Mouse (Mus musculus) midbrain, embryonic 16.5 days (tissue): ENCODE data around the gene Padi1. TPM values are rescaled to one million over a fixed set of nuclear protein-coding genes. Genes with fewer than 3 reads are reported as not detected.

Source experiments
- ATAC-seq: fragments of 200-750 bp; cut with Nextera tagmentation; 2 replicates; pipeline ENCODE4 v1.8.0; 2017; ENCODE audit warnings: moderate TSS enrichment
- H3K27ac ChIP-seq: fragments of 300-500 bp; sonication (generic); 2 replicates; pipeline ENCODE4 v1.5.1; 2014; ENCODE audit warnings: mild to moderate bottlenecking, low read length, mixed read lengths
- H3K27me3 ChIP-seq: fragments of 300-500 bp; sonication (generic); 2 replicates; pipeline ENCODE4 v1.6.1; 2014; ENCODE audit warnings: low read depth, low read length, mixed read lengths; ENCODE audit not compliant: control insufficient read depth, insufficient read depth
- H3K36me3 ChIP-seq: fragments of 300-500 bp; sonication (generic); 2 replicates; pipeline ENCODE4 v1.6.1; 2014; ENCODE audit warnings: mild to moderate bottlenecking, low read length, moderate library complexity, mixed read lengths; ENCODE audit not compliant: control insufficient read depth, insufficient read depth
- H3K4me1 ChIP-seq: fragments of 300-500 bp; sonication (generic); 2 replicates; pipeline ENCODE4 v1.6.1; 2014; ENCODE audit warnings: mild to moderate bottlenecking, low read length, mixed read lengths; ENCODE audit not compliant: control insufficient read depth, insufficient read depth
- H3K4me2 ChIP-seq: fragments of 300-500 bp; sonication (generic); 2 replicates; pipeline ENCODE4 v1.6.1; 2014; ENCODE audit warnings: mild to moderate bottlenecking, low read length, mixed read lengths
- H3K4me3 ChIP-seq: fragments of 300-500 bp; sonication (generic); 2 replicates; pipeline ENCODE4 v1.5.1; 2014; ENCODE audit warnings: low read depth, mild to moderate bottlenecking, low read length, moderate library complexity, mixed read lengths
- H3K9ac ChIP-seq: fragments of 300-500 bp; sonication (generic); 2 replicates; pipeline ENCODE4 v1.6.1; 2014; ENCODE audit warnings: low read depth, low read length, mixed read lengths
- H3K9me3 ChIP-seq: fragments of 300-500 bp; sonication (generic); replicated peaks from 2 replicates; pipeline ENCODE4 v1.6.1; 2014; ENCODE audit warnings: mild to moderate bottlenecking, low read length, mixed read lengths; ENCODE audit not compliant: control insufficient read depth, poor library complexity, severe bottlenecking
- WGBS: fragments of 180-500 bp; shearing (Covaris S2); extraction: QIAGEN DNeasy Blood & Tissue Kit; methylation state at CpG from one replicate; pipeline ENCODE4 v1.1.7; 2014; 5-methylcytosine and 5-hydroxymethylcytosine counted together
- polyA plus RNA-seq: library from polyadenylated mRNA; unstranded; fragments of >200 nt; fragmentation: Nextera tagmentation; extraction: Ambion mirVana; gene quantifications from 2 replicates; pipeline ENCODE4 v1.2.1, GENCODE M21; 2015

The Padi1 gene
- polyA plus RNA-seq, 1 experiment from 2014 or later: 0.09 TPM

- no peak overlapping the region for H3K9ac ChIP-seq
- H3K27me3 ChIP-seq: no peaks in the 10 kb centered on the region
- H3K9me3 ChIP-seq: no peaks in the 10 kb centered on the region
- no peak overlapping the region for H3K4me2 ChIP-seq
- no peak overlapping the region for H3K4me3 ChIP-seq
- H3K4me1 ChIP-seq: no peaks in the 10 kb centered on the region
- no peak for ATAC-seq
- no peaks in the 10 kb centered on the region for H3K36me3 ChIP-seq
- 83% methylated on average over 5 of the region's 5 CpGs for WGBS
- no peak overlapping the region for H3K27ac ChIP-seq
Measured at GRCm38 (mm10) chr4:140857041-140857440, 11.5 kb upstream of the Padi1 start.

- no peak overlapping the region for H3K4me3 ChIP-seq
- H3K9ac ChIP-seq: no peak overlapping the region
- no peaks in the 10 kb centered on the region for H3K36me3 ChIP-seq
- H3K4me1 ChIP-seq: no peaks in the 10 kb centered on the region
- no peaks in the 10 kb centered on the region for H3K27me3 ChIP-seq
- WGBS: 89% methylated on average over 7 of the region's 10 CpGs
- H3K4me2 ChIP-seq: no peak overlapping the region
- no peak for ATAC-seq
- H3K27ac ChIP-seq: no peak overlapping the region
- H3K9me3 ChIP-seq: no peaks in the 10 kb centered on the region
Measured at GRCm38 (mm10) chr4:140855151-140855550, 9.6 kb upstream of the Padi1 start.

- Histone ChIP-seq H3K36me3 (no peaks in the 10 kb centered on the region), H3K4me2 (no peak overlapping the region), H3K27ac (no peak overlapping the region), H3K9ac (no peak overlapping the region), H3K4me3 (no peak overlapping the region), H3K4me1 (no peaks in the 10 kb centered on the region), H3K9me3 (no peaks in the 10 kb centered on the region), H3K27me3 (no peaks in the 10 kb centered on the region)
- 72% methylated on average over 10 of the region's 10 CpGs for WGBS
- no peak for ATAC-seq
Measured at GRCm38 (mm10) chr4:140854455-140854864, 8.9 kb upstream of the Padi1 start.

- Histone ChIP-seq H3K9ac (no peak overlapping the region), H3K27me3 (no peaks in the 10 kb centered on the region), H3K36me3 (no peaks in the 10 kb centered on the region), H3K4me3 (no peak overlapping the region), H3K27ac (no peak overlapping the region), H3K4me2 (no peak overlapping the region), H3K4me1 (no peaks in the 10 kb centered on the region), H3K9me3 (no peaks in the 10 kb centered on the region)
- ATAC-seq: no peak
- WGBS: 53% methylated on average over 8 of the region's 8 CpGs
Measured at GRCm38 (mm10) chr4:140853626-140854025, 8.0 kb upstream of the Padi1 start.

GRCm38 (mm10) chr4:140849310-140849709, 3.7 kb upstream of the Padi1 start:
- Histone ChIP-seq H3K9me3 (no peaks in the 10 kb centered on the region), H3K4me2 (no peak overlapping the region), H3K27me3 (no peaks in the 10 kb centered on the region), H3K27ac (no peak overlapping the region), H3K9ac (no peak overlapping the region), H3K4me3 (no peak overlapping the region), H3K4me1 (no peaks in the 10 kb centered on the region), H3K36me3 (no peaks in the 10 kb centered on the region)
- no peak for ATAC-seq
- 58% methylated on average over 11 of the region's 11 CpGs for WGBS

GRCm38 (mm10) chr4:140844991-140845390, 587 bp downstream of the Padi1 start:
- Histone ChIP-seq H3K9me3 (no peaks in the 10 kb centered on the region), H3K36me3 (no peaks in the 10 kb centered on the region), H3K27me3 (no peaks in the 10 kb centered on the region), H3K27ac (no peak overlapping the region), H3K4me2 (no peak overlapping the region), H3K9ac (no peak overlapping the region), H3K4me1 (no peaks in the 10 kb centered on the region), H3K4me3 (no peak overlapping the region)
- ATAC-seq: no peak
- 68% methylated on average over 4 of the region's 4 CpGs for WGBS

- WGBS: 61% methylated on average over 15 of the region's 15 CpGs
- H3K36me3 ChIP-seq: no peaks in the 10 kb centered on the region
- H3K27me3 ChIP-seq: no peaks in the 10 kb centered on the region
- H3K9ac ChIP-seq: no peak overlapping the region
- no peaks in the 10 kb centered on the region for H3K4me1 ChIP-seq
- no peaks in the 10 kb centered on the region for H3K9me3 ChIP-seq
- no peak overlapping the region for H3K4me2 ChIP-seq
- H3K27ac ChIP-seq: no peak overlapping the region
- H3K4me3 ChIP-seq: no peak overlapping the region
- ATAC-seq: no peak
Measured at GRCm38 (mm10) chr4:140843670-140844280, 1.8 kb downstream of the Padi1 start.

- no peak for ATAC-seq
- H3K4me1 ChIP-seq: no peaks in the 10 kb centered on the region
Measured at GRCm38 (mm10) chr4:140842909-140843308, 2.7 kb downstream of the Padi1 start.

GRCm38 (mm10) chr4:140837879-140838278, 7.7 kb downstream of the Padi1 start:
- no peak for ATAC-seq
- Histone ChIP-seq H3K4me2 (no peak overlapping the region), H3K4me1 (peaks cover 10% of the 10 kb centered on the region; the same call in 1 of the 2 replicates), H3K27ac (no peak overlapping the region), H3K9ac (no peak overlapping the region), H3K9me3 (no peaks in the 10 kb centered on the region), H3K36me3 (no peaks in the 10 kb centered on the region), H3K27me3 (no peaks in the 10 kb centered on the region), H3K4me3 (no peak overlapping the region)
- WGBS: 21% methylated on average over 8 of the region's 8 CpGs

More at GRCm38 (mm10) chr4:140842909-140843308, 2.7 kb downstream of the Padi1 start:
- H3K27ac ChIP-seq: no peak overlapping the region
- no peak overlapping the region for H3K4me3 ChIP-seq
- no peaks in the 10 kb centered on the region for H3K36me3 ChIP-seq
- no peak overlapping the region for H3K4me2 ChIP-seq
- H3K9me3 ChIP-seq: no peaks in the 10 kb centered on the region
- WGBS: 78% methylated on average over 1 of the region's 1 CpGs
- H3K9ac ChIP-seq: no peak overlapping the region
- no peaks in the 10 kb centered on the region for H3K27me3 ChIP-seq
